Mouse (Mus musculus) adrenal gland, adult 18-20 months (tissue): ENCODE measurements at regions not wholly inside any gene's neighbourhood (a gene's known extent, or its start where the extent isn't known, plus 50 kb on each side); places are given as distances from the start of the nearest gene placed in this dataset.

Source experiments
- DNase-seq, 2 experiments: peaks; one replicate each; pipeline ENCODE4 v3.0.0; 2021 to 2022; ENCODE audit warnings: low spot score in 2 of 2

DNA sequence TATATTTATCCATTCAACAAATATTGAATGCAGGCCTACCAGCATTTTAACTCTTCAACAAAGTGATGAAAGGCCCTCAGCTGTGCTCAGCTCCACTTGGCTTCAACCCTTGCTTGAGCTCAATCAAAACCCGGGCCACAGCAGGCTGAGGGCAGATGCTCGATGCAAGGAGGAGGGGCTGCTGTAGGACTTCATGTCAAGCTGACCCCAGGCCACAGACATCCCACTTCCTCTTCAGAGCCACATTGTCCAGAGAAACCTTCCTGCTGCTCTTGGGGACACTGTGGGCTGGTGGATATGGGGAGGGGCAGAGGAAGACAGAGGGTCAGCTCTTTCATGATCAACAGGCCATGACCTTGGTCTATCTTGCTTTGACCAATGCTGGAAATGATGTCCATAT lies 299.7 kb downstream of the Bcl11a start:
- no peak for DNase-seq

DNA sequence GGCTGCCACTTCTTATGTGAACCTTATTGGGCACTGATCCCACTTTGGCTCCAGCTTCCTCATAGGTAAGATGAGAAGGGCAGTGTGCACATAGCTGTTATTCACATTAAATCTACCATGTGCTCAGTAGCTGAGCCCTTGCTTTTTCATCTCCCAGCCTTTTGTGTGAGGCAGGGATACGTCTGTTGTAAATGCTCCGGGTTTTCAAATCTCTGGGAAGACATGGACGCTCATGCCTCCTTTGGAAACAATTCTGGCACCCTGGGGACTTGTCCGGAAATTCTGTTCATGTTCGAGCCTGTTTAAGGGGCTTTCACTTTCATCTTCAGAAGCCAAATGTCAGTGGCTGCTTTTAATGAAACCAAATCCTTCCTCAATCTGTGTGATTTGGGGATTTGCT lies 312.7 kb downstream of the Bcl11a start:
- DNase-seq = no peak

DNA sequence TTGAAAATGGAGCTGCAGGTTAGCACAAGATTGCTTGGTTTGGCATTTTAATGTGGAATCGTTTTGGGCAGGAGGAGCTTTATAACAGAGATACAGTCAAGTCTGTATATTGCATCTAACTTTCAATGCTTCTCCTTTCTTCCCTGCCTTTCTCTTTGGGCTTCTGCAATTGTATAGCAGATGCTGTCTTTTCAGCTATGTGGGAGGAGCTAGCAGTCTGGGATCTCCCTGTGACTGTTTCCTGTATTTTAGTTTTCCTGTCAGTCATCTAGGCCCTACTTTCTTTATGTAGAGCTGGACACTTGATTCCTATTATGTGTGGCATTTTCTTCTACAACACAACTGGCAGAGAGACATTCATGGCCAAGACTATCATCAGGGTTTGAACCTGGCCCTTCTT lies 313.5 kb downstream of the Bcl11a start:
- no peak for DNase-seq

- no peak for DNase-seq
Observed at GRCm38 (mm10) chr11:24395478-24395877, 317.6 kb downstream of the Bcl11a start.

- no peak for DNase-seq
Observed at GRCm38 (mm10) chr11:24396911-24397310, 319.1 kb downstream of the Bcl11a start.

DNA sequence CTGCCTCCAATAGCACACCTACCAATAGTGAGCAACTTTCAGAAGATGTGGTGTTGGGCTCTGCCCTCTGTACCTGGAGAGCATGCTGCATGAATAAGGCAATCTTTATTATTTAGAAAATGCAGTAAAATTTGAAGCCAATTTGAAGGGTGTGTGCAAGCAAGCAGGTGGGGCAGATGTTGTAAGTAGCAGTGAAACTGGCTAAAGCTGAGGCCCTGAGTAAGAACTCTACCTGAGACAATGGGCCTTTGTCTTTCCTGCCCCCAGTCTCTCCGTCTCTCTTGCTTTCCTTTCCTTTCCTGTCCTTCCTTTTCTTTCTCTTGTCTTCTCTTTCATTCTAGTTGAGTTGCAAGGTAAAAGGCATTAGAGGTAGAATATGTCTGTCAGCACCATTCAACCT lies 319.9 kb downstream of the Bcl11a start:
- DNase-seq = no peak

- DNase-seq = no peak
Observed at GRCm38 (mm10) chr11:24401151-24401550, 323.3 kb downstream of the Bcl11a start.

- no peak for DNase-seq
Observed at GRCm38 (mm10) chr11:24402127-24402526, 324.3 kb downstream of the Bcl11a start.

GRCm38 (mm10) chr11:24414804-24415203 lies 336.9 kb downstream of the Bcl11a start:
- DNase-seq = no peak

- DNase-seq = no peak
Observed at GRCm38 (mm10) chr11:24422066-24422775, 344.4 kb downstream of the Bcl11a start.

- no peak for DNase-seq
Observed at GRCm38 (mm10) chr11:24423278-24423677, 345.4 kb downstream of the Bcl11a start.

GRCm38 (mm10) chr11:24426995-24427883 lies 349.4 kb downstream of the Bcl11a start:
- DNase-seq = no peak

- DNase-seq = no peak
Observed at GRCm38 (mm10) chr11:24448608-24449007, 370.8 kb downstream of the Bcl11a start.

DNA sequence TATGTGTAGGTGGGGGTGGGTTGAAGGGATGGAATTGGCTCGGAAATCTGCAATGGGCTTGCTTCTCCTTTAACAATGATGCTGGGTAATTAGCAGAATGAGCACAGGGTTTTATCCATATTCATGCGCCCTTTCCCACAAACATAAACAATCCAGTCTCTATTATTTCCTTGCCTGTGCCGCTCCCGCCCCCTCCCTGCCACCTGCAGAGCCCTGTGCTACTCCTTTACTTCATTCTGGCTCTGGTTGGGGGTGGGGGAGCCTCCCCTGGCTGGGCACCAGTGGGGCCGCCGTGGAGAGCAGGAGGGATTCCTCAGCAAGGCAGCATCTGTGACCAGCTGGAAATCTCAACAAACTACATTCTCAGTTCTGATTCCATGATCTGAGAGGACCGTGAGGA lies 374.4 kb downstream of the Bcl11a start:
- no peak for DNase-seq

GRCm38 (mm10) chr11:24464642-24465041 lies 386.8 kb downstream of the Bcl11a start:
- no peak for DNase-seq

GRCm38 (mm10) chr11:24467458-24467857 lies 389.6 kb downstream of the Bcl11a start:
- DNase-seq = no peak

DNA sequence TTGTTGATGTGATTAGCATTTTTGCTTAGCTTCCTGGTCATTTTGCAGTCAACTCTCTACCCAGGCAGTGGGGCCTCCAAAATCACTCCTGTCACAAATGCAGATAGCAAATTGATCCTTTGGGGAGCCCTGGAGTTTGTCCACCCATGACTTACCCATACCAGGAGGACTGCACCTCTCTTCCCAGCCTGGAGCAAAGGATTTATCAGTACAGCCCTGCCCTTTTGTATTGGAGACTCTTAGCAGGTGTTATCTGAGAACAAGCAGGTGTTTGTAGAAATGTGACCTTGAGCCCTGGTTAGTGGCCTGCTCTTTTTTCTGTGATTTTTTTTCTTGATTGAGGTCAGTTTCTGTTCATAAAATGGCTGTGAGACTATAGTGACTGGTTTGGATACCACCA lies 392.6 kb downstream of the Bcl11a start:
- no peak for DNase-seq

- no peak for DNase-seq
Observed at GRCm38 (mm10) chr11:24472617-24473367, 394.9 kb downstream of the Bcl11a start.

GRCm38 (mm10) chr11:24473368-24474010 lies 395.6 kb downstream of the Bcl11a start:
- DNase-seq = no peak

GRCm38 (mm10) chr11:24502722-24503424 lies 425.0 kb downstream of the Bcl11a start:
- no peak for DNase-seq

DNA sequence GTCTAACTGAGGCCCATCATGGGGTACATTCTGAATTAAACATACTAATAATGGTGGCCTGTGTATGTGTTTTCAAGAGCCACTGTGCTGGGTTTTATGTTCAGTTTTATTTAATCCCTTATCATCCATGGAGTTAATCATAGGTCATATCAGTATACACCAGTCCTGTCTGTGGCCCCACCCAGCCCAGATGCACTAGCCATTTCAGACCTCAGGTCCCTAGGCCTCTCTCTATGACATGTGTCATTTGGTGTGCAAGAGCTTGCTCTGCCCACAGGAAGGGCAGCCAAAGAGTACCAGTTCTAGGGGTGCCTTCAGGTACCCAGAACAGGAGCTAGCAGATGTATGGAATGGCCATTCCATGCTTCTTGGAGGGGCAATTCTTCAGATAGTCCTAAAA lies 437.7 kb downstream of the Bcl11a start:
- DNase-seq = no peak
